Mouse (Mus musculus) liver, adult 2 months (tissue): ENCODE data around the gene Gm4869. TPM values are rescaled to one million over a fixed set of nuclear protein-coding genes. Genes with fewer than 3 reads are reported as not detected.

Experiments
- DNase-seq: peaks from one replicate; pipeline ENCODE4 v3.0.0-alpha.2; 2011; ENCODE audit warnings: low read depth, low spot score; ENCODE audit errors: extremely low read depth
- H3K27ac ChIP-seq: fragments of 200-500 bp; replicated peaks from 2 replicates; pipeline ENCODE4 v1.5.1; 2012; ENCODE audit warnings: low read depth, mild to moderate bottlenecking, control low read depth, inconsistent platforms, low read length; ENCODE audit not compliant: insufficient read depth
- H3K27me3 ChIP-seq: fragments of 200-500 bp; 2 replicates; pipeline ENCODE4 v1.6.1; 2012; ENCODE audit warnings: mild to moderate bottlenecking, moderate library complexity, low read length, inconsistent platforms; ENCODE audit not compliant: control insufficient read depth, insufficient read depth
- H3K36me3 ChIP-seq: fragments of 200-500 bp; 2 replicates; pipeline ENCODE4 v1.6.1; 2012; ENCODE audit warnings: low read length, inconsistent platforms; ENCODE audit not compliant: control insufficient read depth, insufficient read depth
- H3K4me1 ChIP-seq: fragments of 200-500 bp; 2 replicates; pipeline ENCODE4 v1.6.1; 2011; ENCODE audit warnings: low read length; ENCODE audit not compliant: control insufficient read depth, insufficient read depth
- H3K4me3 ChIP-seq: fragments of 200-500 bp; 2 replicates; pipeline ENCODE4 v1.5.1; 2011; ENCODE audit warnings: low read depth, mild to moderate bottlenecking, control low read depth, low read length, moderate library complexity; ENCODE audit not compliant: insufficient read depth
- H3K79me2 ChIP-seq: fragments of 200-500 bp; 2 replicates; pipeline ENCODE4 v1.6.1; 2012; ENCODE audit warnings: inconsistent platforms, mild to moderate bottlenecking, low read length, moderate library complexity; ENCODE audit not compliant: control insufficient read depth, insufficient read depth
- H3K9ac ChIP-seq: fragments of 200-500 bp; 2 replicates; pipeline ENCODE4 v1.6.1; 2012; ENCODE audit warnings: low read depth, mild to moderate bottlenecking, control low read depth, inconsistent platforms, low read length
- CTCF ChIP-seq: fragments of 200-500 bp; IDR thresholded peaks from 2 replicates; pipeline ENCODE4 v1.5.1; 2011; ENCODE audit warnings: low read depth, low read length, control low read depth
- POLR2A ChIP-seq: fragments of 200-500 bp; IDR thresholded peaks from 2 replicates; pipeline ENCODE4 v1.6.1; 2011; ENCODE audit warnings: low read length, control low read depth; ENCODE audit not compliant: insufficient read depth; ENCODE audit errors: extremely low read depth
- WGBS: fragments of 180-500 bp; shearing (Covaris S2); methylation state at CpG from one replicate; pipeline ENCODE4 v1.1.7; 2018; 5-methylcytosine and 5-hydroxymethylcytosine counted together
- polyA plus RNA-seq: library from polyadenylated mRNA; depleted of rRNA; stranded (reverse); fragments of >200 nt; gene quantifications from 2 replicates; pipeline ENCODE4 v1.2.3, GENCODE M21; 2012
- total RNA-seq: library from RNA; depleted of rRNA; stranded (reverse); fragments of >200 nt; gene quantifications from 2 replicates; pipeline ENCODE4 v1.2.3, GENCODE M21; 2014

The Gm4869 gene
- total and polyA plus RNA-seq, 2 experiments = not detected

DNA sequence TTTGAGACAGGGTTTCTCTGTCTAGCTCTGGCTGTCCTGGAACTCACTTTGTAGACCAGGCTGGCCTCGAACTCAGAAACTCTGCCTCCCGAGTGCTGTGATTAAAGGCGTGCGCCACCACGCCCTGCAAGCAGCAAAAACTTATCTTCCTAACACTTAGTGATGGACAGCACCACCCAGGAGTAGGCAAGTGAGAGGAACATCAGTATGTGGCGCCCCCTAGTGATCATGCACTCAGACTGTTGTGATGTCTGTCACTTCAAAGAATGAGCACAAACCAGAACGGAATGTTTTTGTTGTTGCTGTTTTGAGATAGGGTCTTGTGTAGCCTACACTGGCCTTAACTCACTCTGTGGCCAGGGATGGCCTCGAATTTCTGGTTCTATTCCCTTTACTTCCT, 34.1 kb upstream of the Gm4869 start:
- Histone ChIP-seq H3K27me3 (no peaks in the 10 kb centered on the region), H3K4me1 (no peaks in the 10 kb centered on the region), H3K4me3 (no peak overlapping the region), H3K36me3 (no peaks in the 10 kb centered on the region), H3K79me2 (no peaks in the 10 kb centered on the region), H3K27ac (no peak overlapping the region), H3K9ac (no peak overlapping the region)
- DNase-seq = peak; percentile 34
- TF ChIP-seq CTCF (peak; percentile 69), POLR2A (no peak)
- 43% methylated on average over 8 of the region's 8 CpGs for WGBS

DNA sequence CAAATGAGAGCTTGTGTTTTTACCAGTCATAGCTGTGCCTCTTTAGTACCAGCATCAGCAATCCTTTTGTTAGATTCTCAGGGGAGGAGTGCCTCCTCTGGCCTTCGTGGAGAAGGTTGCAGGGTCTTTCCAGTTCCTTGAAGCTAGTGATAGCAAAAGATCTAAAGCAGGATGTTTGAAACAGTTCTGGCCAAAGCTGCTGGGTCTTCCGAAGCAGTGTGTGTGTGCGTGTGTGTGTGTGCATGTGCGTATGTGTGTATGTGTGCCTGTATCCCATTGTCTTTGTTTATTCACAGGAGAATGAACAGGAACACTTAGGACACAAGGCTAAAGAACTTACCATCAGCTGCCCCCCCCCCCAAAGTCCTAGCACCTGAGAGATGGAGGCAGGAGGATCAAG, 30.8 kb upstream of the Gm4869 start:
- DNase-seq = no peak
- TF ChIP-seq POLR2A (no peak), CTCF (no peak)
- Histone ChIP-seq H3K27ac (no peak overlapping the region), H3K4me1 (no peaks in the 10 kb centered on the region), H3K27me3 (no peaks in the 10 kb centered on the region), H3K4me3 (no peak overlapping the region), H3K36me3 (no peaks in the 10 kb centered on the region), H3K9ac (no peak overlapping the region), H3K79me2 (peaks cover 5% of the 10 kb centered on the region)
- 60% methylated on average over 4 of the region's 4 CpGs for WGBS

GRCm38 (mm10) chr5:140418106-140418488, 27.3 kb upstream of the Gm4869 start:
- Histone ChIP-seq H3K9ac (peak overlapping the region; percentile 81), H3K27ac (peak overlapping the region; percentile 79), H3K79me2 (peaks cover 31% of the 10 kb centered on the region), H3K27me3 (no peaks in the 10 kb centered on the region), H3K4me1 (peaks cover 7% of the 10 kb centered on the region; the same call in 1 of the 2 replicates), H3K36me3 (no peaks in the 10 kb centered on the region), H3K4me3 (peak overlapping the region; percentile 77)
- TF ChIP-seq CTCF (no peak), POLR2A (no peak)
- peak; percentile 51 for DNase-seq
- under 1% methylated on average over 12 of the region's 12 CpGs for WGBS

- peak within 1 kb of the TSS; percentile 97 for H3K9ac ChIP-seq
- H3K27ac ChIP-seq = peak within 1 kb of the TSS; percentile 79
- peak; percentile 87 for DNase-seq
- H3K27me3 ChIP-seq = no peaks in the 10 kb centered on the region
- H3K36me3 ChIP-seq = no peaks in the 10 kb centered on the region
- H3K79me2 ChIP-seq = peaks cover 35% of the 10 kb centered on the region
- TF ChIP-seq CTCF (peak; percentile 18; the same call in 1 of the 2 replicates), POLR2A (peak; percentile 67)
- H3K4me3 ChIP-seq = peak within 1 kb of the TSS; percentile 94
- H3K4me1 ChIP-seq = peaks cover 7% of the 10 kb centered on the region; the same call in 1 of the 2 replicates
- under 1% methylated on average over 65 of the region's 65 CpGs for WGBS
These were observed 26.7 kb upstream of the Gm4869 start, which contains the start of gene Eif3b for GRCm38 (mm10) chr5:140418489-140419441. Gene Eif3b (plus strand): TSS chr5:140419328.

DNA sequence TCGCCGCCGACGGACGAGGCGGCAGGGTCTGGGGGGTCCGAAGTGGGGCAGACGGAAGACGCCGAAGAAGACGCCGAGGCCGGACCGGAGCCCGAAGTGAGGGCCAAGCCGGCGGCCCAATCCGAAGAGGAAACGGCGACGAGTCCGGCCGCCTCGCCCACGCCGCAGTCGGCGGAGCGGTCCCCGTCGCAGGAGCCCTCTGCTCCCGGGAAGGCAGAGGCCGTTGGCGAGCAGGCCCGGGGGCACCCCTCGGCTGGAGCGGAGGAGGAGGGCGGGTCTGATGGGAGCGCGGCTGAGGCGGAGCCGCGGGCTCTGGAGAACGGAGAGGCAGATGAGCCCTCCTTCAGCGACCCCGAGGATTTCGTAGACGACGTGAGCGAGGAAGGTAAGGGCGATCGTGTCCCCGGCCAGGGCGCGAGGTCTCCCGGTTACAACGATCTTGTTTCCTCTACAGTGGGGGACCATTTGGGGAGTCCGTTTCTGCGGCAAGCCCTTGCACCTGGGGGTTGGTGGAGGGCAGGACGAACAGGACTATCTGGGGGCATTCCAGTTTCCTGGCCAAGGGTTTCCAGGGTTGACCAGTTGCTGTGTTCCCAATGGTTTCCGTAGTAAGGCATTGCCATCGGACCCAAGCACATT, 25.9 kb upstream of the Gm4869 start:
- TF ChIP-seq CTCF (no peak), POLR2A (no peak)
- Histone ChIP-seq H3K4me3 (peak overlapping the region; percentile 94), H3K4me1 (peaks cover 7% of the 10 kb centered on the region; the same call in 1 of the 2 replicates), H3K79me2 (peaks cover 40% of the 10 kb centered on the region), H3K27ac (peak overlapping the region; percentile 63), H3K9ac (peak overlapping the region; percentile 97), H3K27me3 (no peaks in the 10 kb centered on the region), H3K36me3 (no peaks in the 10 kb centered on the region)
- DNase-seq = peak; percentile 11
- under 1% methylated on average over 62 of the region's 62 CpGs for WGBS

DNA sequence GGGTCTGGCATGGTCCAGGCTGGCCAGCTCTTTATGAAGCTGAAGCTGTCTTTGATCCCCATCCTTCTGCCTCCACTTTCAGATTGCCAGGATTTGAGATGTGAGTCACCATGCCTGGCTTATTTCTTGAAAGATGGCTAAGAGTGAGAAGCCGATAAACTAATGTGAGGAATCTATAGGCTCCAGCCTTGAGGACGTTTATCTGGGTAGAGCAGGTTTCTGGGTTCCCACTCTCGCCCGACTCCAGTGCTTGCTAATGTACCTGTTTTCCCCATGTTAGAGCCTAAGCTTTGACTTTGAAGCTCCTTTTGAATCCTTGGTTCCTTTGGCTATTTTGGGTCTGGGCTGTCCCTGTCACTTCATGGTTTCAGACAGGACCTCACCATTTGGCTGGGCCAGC, 24.8 kb upstream of the Gm4869 start:
- no peaks in the 10 kb centered on the region for H3K36me3 ChIP-seq
- H3K4me1 ChIP-seq = peaks cover 7% of the 10 kb centered on the region; the same call in 1 of the 2 replicates
- H3K79me2 ChIP-seq = peaks cover 40% of the 10 kb centered on the region
- TF ChIP-seq POLR2A = no peak
- no peak for TF ChIP-seq CTCF
- H3K4me3 ChIP-seq = no peak overlapping the region
- no peak for DNase-seq
- H3K9ac ChIP-seq = no peak overlapping the region
- WGBS = 68% methylated on average over 4 of the region's 4 CpGs
- H3K27ac ChIP-seq = no peak overlapping the region
- no peaks in the 10 kb centered on the region for H3K27me3 ChIP-seq
